Mouse (Mus musculus) cerebellum, adult 11 months (tissue): Measurements from ENCODE around the gene Prr5l.

ENCODE experiments used
- DNase-seq: peaks from one replicate; pipeline ENCODE4 v3.0.0; 2022

Prr5l gene

GRCm38 (mm10) chr2:101882998-101883397 lies at the start of gene Prr5l:
Prr5l (minus strand) TSS chr2:101883027.
- no peak for DNase-seq

- peak; percentile 43 for DNase-seq
Measured at GRCm38 (mm10) chr2:101932169-101932936, 49.5 kb upstream of the Prr5l start.

- DNase-seq: no peak
Measured at GRCm38 (mm10) chr2:101925591-101926188, 42.9 kb upstream of the Prr5l start.

DNA sequence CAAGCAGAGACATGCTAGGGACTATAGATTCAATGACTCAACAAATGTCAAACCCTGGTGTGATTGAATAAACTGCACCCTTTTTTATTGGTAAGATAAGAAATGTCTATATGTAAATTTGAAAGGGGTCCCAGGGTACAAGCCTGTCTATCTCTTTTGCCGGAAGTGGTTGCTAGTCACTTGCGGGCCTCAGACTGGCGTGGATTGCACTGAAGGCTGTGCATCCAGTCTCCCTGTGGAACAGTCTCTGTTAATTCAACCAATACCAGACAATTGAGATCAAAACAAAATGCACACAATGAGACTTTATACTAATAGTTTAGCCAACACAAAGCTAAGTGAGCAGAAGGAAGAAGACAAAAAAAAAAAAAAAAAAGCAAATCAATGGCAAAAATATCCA lies 42.4 kb upstream of the Prr5l start:
- DNase-seq: no peak

DNA sequence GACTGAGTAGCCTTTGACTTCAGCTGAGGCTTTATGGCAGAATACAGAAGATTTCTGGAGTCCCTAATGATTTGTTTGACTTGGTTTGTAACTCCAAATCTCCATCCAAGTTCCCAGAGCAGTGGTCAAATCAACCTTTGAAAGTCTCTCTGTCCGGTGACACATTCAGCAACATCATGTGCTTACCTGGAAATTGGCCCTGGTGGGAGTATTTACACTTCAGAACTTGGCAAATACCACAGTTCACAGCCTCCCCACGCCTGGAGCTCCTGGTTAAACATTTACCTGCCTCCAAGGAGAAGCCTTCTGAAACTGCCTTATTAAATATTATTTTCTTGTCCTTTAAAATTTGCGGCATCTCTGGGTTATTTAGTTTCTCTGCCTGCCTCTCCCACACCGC lies 40.4 kb upstream of the Prr5l start:
- DNase-seq: no peak

DNA sequence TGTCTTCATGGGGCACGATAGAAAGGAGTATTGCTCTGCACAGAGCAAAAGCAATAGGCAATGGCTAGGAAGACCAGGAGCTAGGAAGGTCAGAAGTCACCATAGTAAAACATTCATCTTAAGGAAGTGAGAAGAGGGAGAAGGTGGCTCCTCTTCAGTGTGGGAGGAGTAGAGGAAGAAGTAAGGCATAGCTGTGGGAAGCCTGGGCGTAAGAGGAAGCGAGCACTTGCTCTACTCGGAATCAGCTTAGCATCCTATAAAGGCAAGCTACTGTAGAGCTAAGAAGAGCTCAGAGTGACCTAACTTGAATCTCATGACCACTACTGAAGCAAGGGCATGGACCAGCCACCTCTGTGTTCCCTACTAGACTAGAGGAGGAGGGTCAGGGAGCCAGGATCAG lies 39.5 kb upstream of the Prr5l start:
- no peak for DNase-seq

GRCm38 (mm10) chr2:101920136-101920554 lies 37.3 kb upstream of the Prr5l start:
- DNase-seq: no peak

DNA sequence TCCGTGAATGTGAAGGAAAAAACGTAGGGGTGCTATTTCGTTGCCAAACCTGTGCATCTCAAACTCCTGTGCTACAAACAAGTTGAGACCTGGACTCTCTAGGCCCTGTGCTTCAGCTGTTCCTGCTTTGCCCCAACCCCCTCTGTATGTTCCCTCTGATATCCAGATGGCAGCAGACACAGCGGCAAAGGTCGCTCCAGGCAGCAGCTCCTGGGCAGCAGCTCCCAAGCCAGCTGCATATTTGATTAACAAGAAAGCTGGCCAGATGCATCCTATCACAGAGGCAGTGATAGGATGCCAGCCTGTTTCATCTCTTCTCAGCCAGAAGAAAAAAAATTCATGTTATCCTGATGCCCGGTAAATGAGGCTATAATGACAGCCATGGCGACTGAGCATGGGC lies 35.7 kb upstream of the Prr5l start:
- no peak for DNase-seq

GRCm38 (mm10) chr2:101909326-101910080 lies 26.7 kb upstream of the Prr5l start:
- DNase-seq: peak; percentile 83

DNA sequence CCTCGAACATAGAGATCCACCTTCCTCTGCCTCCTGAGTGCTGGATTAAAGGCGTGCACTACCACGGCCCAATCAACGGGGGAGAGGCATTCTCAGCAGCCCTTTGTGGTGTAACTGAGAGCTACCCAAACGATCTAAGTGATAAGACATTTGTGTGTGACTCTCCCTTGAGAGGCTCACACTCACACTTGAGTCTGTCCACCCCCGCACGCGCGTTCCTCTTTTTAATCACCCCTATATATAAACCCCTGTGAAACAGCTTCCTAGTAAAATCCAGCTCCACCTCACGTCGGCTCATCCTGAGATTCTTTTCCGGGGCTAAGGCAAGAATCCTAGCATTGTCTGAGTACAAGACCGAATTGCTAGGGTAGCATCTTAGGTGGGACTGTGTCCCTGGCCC lies 25.9 kb upstream of the Prr5l start:
- DNase-seq: no peak

- peak; percentile 94 for DNase-seq
Measured at GRCm38 (mm10) chr2:101907386-101908022, 24.7 kb upstream of the Prr5l start.

DNA sequence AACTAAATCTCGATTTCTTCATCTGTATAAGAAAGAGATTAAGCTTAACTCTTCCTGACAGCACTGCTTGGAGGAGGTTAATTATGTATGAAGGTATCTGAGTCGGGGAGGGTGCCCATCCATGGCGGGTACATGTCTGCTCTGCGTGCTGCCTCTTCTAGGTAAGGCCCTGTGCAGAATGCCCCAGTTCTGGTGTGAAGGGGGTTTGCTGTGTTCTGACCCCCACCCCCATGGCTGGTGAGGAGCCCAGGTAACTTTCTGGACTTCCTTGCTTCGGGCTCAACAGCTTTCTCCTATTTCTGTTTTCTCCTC lies 23.5 kb upstream of the Prr5l start:
- DNase-seq: peak; percentile 44

- DNase-seq: peak; percentile 87
Measured at GRCm38 (mm10) chr2:101905534-101906378, 22.9 kb upstream of the Prr5l start.

DNA sequence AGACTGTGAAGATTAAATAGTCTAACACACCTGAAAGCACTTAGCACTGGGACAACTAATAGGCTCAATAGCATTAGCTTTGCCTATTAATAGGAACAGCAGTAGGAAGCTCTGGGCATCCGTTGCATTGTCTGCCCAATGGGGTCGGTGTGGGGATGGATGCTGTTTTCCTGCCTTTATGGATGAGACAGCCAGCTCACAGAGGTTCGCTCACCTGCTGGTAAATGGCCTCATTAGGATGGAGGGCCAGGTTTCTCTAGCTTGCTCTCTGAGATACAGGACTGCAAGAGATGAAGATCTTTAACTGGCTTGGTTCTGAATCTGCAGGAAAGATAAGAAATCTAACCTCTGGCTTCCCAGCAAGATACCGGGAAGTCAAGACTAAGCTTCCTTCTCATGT lies 19.4 kb upstream of the Prr5l start:
- DNase-seq: no peak

DNA sequence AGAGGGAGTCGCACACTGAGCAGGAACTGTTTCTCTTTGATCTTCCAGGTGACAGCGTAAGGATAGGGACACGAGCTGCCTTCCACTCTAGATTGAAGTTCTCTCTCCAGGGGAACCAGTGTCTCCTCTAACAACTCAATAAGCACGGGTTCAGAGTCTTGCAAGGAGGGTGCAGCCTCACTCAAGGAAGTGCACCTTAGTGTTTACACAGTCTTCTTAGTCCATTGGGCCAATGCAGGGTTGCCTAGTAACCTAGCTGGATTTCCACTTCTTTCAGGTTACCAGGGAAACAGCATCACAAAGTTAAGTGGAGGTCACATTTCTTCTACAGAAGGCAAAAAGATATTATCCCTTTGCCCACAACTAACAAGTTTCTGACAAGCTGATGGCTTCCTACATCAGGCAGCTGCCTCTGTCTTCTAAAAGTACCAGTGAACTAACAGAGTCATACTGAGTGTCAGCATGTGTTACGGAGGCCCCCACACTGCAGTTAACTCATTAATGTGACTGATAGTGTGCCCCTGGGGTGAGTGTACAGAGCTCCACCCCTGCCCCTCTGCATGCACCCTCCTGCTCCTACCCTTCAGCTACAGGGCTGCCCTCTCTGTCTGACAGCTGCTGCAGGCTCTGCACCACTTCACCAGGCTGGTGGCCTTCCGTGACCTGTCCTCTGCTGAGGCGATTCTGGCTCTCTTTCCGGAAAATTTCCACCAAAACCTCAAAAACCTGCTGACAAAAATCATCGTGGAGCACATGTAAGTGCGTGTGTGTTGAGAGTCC lies 13.8 kb upstream of the Prr5l start:
- DNase-seq: no peak

DNA sequence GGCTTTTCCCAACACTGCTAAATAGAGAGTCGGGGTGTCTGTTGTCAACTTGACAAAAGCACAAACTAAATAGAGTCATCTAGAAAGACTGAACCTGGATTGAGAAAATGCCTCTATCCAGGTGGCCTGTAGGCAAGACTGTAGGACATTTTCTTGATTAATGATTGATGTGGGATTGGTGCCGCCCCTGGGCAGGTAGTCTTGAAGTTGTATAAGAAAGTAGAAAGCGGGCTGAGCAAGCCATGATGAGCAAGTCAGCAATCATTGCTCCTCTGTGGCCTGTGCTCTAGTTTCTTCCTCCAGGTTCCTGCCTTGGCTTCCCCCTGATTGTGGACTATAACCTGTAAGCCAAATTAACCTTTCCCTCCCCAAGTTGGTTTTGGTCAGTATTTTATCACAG lies 11.3 kb upstream of the Prr5l start:
- DNase-seq: no peak

DNA sequence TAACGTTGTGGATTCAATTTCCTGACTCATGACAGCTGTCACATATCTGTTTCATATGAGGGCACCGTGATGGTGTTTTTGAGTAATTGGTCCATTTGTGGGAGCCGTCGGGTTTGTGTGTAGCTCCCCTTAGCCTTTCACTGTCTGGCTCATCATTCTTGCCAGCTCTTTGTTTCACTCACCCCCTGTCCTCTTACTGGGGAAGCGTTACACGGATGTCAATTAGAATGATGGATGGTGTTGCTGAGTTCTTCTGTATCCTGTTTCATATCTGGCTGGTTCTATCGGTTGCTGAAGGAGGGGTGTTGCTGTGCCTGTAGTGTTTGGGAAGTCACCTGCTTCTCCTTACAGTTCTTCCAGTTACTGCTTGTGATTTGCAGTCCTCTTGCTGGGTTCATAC lies 8.3 kb upstream of the Prr5l start:
- no peak for DNase-seq

DNA sequence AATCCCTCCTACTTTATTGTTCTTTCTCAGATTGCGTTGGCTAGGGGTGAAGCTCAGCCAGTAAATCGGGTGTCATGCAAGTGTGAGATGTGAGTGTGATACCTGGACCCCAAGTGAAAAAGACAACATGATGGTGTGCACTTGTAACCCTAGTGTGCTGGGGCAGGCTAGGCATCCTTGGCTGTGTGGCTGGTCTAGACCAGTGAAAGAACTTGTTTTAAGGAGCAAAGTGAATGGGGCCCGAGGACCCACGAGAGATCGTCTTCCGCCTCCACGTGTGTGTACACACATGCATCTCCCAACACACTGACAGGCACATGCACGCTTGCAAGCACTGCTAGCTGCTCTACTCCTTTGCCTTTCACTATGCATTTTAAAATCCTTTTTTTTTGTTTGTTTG lies 6.1 kb upstream of the Prr5l start:
- DNase-seq: no peak

DNA sequence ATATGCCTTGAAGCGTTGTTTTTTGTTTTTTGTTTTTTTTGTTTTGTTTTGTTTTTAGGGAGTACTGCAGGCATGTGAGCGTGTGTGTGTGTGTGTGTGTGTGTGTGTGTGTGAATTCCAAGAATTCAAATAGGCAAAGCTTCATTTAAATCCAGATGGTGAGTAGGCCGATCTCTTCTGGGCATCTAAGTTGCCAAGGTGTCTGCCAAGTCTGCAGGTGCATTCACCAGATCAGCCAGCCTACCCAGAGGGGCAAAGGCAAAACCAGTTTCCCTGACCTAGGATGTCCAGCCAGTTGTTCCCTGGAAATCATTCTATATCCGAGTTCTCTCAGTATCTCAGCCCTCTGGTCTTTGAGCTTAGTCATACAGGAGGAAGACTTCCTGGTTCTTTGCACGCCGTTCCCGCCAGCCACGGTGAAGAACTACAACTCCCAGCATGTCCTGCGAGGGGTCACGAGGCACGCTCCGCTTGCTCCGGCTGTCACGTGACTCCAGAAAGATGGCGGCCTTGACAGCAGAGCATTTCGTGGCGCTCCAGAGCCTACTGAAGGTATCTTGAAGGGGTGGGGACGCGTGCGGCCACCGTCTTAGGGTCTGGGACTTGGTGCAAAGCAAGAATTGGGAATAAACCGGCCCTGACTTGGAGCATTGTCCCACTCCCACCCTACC lies 3.1 kb upstream of the Prr5l start, which contains the start of gene Commd9:
Gene Commd9 (plus strand): TSS at position 480 of the 671 bp plus-strand sequence.
- DNase-seq: peak; percentile 88

- no peak for DNase-seq
Measured at GRCm38 (mm10) chr2:101884286-101884685, 1.5 kb upstream of the Prr5l start.
